Mouse (Mus musculus): ENCODE data around the gene Gdap1l1. TPM values are rescaled to one million over a fixed set of nuclear protein-coding genes. Genes with fewer than 3 reads are reported as not detected.

Gdap1l1 gene
- total RNA-seq, 2 experiments from 2014 or later = not detected

DNA sequence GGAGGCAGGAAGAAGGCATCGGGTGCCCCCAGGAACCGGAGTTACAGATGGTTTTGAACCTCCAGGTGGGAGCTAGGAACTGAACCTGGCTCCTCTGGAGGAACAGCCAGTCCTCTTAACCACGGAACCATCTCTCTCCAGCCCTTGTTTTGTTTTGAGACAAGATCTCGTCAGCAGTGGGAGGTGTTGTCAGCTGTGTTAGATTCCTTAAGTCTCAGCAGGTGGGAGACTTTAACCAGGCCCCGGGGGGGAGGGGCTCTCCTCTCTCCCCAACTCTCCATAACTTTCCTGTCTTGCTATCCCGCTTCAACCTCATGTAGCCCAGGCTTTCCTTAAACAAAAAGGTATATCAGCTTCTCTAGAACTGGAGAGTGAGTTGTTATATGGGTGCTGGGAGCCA lies 56.2 kb downstream of the Gdap1l1 start:
- intact Hi-C loops (cut with DNase I) = no loop called here

DNA sequence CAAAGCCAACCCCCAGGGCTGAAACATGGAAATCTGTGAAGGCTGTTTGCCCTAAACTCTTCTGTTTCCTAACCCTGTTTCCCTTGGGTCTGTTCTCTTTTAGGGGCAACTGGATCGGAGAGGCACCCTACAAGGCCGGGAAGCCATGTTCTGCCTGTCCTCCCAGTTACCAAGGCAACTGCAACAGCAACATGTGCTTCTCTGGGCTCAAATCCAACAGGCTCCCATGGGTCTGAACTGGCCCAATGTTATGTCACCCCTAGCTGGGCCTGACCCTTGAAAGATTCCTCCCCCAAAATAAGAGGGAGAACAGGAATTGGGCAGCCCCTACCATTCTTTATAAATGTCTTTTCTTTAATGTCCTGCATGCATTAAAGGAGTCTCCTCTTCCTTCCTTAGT lies 63.9 kb downstream of the Gdap1l1 start:
- peak; percentile 14 to 49 for DNase-seq
- intact Hi-C loops (cut with DNase I) = no loop called here

More for the DNA sequence above, 56.2 kb downstream of the Gdap1l1 start:
- no peak for DNase-seq

DNA sequence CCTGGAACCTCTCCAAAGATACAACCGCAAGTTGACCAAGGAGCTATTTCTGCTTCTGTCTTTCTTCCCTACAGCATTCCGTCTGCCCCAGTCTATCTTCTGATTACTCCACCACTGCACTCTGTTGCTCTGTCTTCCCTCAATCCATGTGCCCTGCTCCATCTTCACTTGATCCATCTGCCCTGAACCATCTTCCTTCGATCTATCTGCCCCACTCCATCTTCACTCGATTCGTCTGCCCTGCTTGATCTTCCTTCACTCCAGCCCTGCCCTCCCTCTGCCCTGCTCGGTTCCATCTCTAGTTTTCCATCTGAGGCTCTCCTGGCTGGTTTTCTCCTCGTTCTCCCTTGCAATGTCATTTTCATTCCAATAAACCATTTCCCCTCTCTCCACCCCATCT lies 64.9 kb downstream of the Gdap1l1 start:
- DNase-seq = no peak
- intact Hi-C loops (cut with DNase I) = no loop called here

Other genes with a start within 250 kb of the Gdap1l1 start
- 1 to 10 TPM; 2.4 to 2.6 TPM for gene Tox2, start 235.4 kb upstream of the Gdap1l1 start, total RNA-seq (2021)
- 100 to 1,000 TPM; 401 to 402 TPM for gene Jph2, start 40.5 kb upstream of the Gdap1l1 start, total RNA-seq (2021)
- 10 to 100 TPM; 22.3 to 25.3 TPM for gene Oser1, start 13.8 kb upstream of the Gdap1l1 start, total RNA-seq (2021)
- gene Fitm2, start 34.2 kb downstream of the Gdap1l1 start, total RNA-seq (2021) = 100 to 1,000 TPM; 145 to 152 TPM
- not detected for gene R3hdml, start 53.8 kb downstream of the Gdap1l1 start, total RNA-seq (2021)
- under 1 TPM in 1 of 2 experiments, not detected in 1; 0.05 TPM for gene Hnf4a, start 68.3 kb downstream of the Gdap1l1 start, total RNA-seq (2021)
- 10 to 100 TPM; 13.6 to 13.9 TPM for gene Ttpal, start 163.8 kb downstream of the Gdap1l1 start, total RNA-seq (2021)
- 100 to 1,000 TPM; 360 to 363 TPM for gene Serinc3, start 206.7 kb downstream of the Gdap1l1 start, total RNA-seq (2021)
- 100 to 1,000 TPM; 183 to 188 TPM for gene Pkig, start 219.9 kb downstream of the Gdap1l1 start, total RNA-seq (2021)